Comparison of ENCODE assay signal across 11 mouse cellular contexts in genomic region chr1:155862967-155863366, GRCm38 (mm10). TPM values are rescaled to one million over a fixed set of nuclear protein-coding genes. Genes with fewer than 3 reads are reported as not detected.
DNase-seq lines count a peak whose midpoint lies in the region; ATAC-seq and TF ChIP-seq lines count a peak whose summit lies in the region.
"Had no signal": no experiment of that assay in that cellular context is flagged by ENCODE, and none has a peak within 500 bp of the region (broad histone marks: within the 10 kb centered on the region; RNA-seq: fewer than 3 reads in every experiment).

No protein-coding gene starts in this region.

- H3K36me3 ChIP-seq in heart, postnatal 0 days (replicated peaks; ENCODE audit: control insufficient read depth, insufficient read depth, low read length), result peaks cover 85% of the 10 kb centered on the region
- H3K36me3 ChIP-seq in heart, embryonic 10.5 days, result peaks cover 83% of the 10 kb centered on the region
- H3K36me3 ChIP-seq in splenic B cell, adult 2 months (ENCODE audit: control insufficient read depth, insufficient read depth, low read length, poor library complexity, severe bottlenecking), result peaks cover 24% of the 10 kb centered on the region

- H3K9me3 ChIP-seq in heart, postnatal 0 days (replicated peaks; ENCODE audit: control insufficient read depth, low read length), result no peaks in the 10 kb centered on the region
- H3K9me3 ChIP-seq in heart, embryonic 10.5 days, result no peaks in the 10 kb centered on the region
- H3K9me3 ChIP-seq: megakaryocyte, embryonic 14.5 days had no signal

- H3K27me3 ChIP-seq in heart, postnatal 0 days (ENCODE audit: control insufficient read depth, insufficient read depth, low read length), result no peaks in the 10 kb centered on the region
- H3K27me3 ChIP-seq in heart, embryonic 10.5 days (ENCODE audit: insufficient read depth, poor library complexity, severe bottlenecking), result no peaks in the 10 kb centered on the region
- no peaks in the 10 kb centered on the region for H3K27me3 ChIP-seq in splenic B cell, adult 2 months (ENCODE audit: control insufficient read depth, insufficient read depth, low read length, poor library complexity, severe bottlenecking)
- H3K27me3 ChIP-seq: megakaryocyte, embryonic 14.5 days had no signal

- WGBS in heart, postnatal 0 days, result 69% methylated on average over 4 of the region's 4 CpGs
- 59% methylated on average over 4 of the region's 4 CpGs for WGBS in heart, embryonic 10.5 days

- no peak for ATAC-seq in heart, postnatal 0 days (ENCODE audit: insufficient read depth, low read depth)

- no peaks in the 10 kb centered on the region for H3K4me1 ChIP-seq in heart, postnatal 0 days (ENCODE audit: control insufficient read depth, insufficient read depth)
- H3K4me1 ChIP-seq in heart, embryonic 10.5 days, result no peaks in the 10 kb centered on the region

- no peak overlapping the region for H3K27ac ChIP-seq in heart, postnatal 0 days (ENCODE audit: low read depth)
- no peak overlapping the region for H3K27ac ChIP-seq in heart, embryonic 10.5 days

- H3K4me3 ChIP-seq in heart, postnatal 0 days (ENCODE audit: low read depth, low read length), result no peak overlapping the region
- no peak overlapping the region for H3K4me3 ChIP-seq in heart, embryonic 10.5 days
- H3K4me3 ChIP-seq: megakaryocyte, embryonic 14.5 days had no signal

- no peak for DNase-seq in heart, postnatal 0 days (ENCODE audit: low spot score)
- DNase-seq in heart, embryonic 10.5 days (ENCODE audit: low spot score), result no peak
- peak; percentile 6 for DNase-seq in right cerebral cortex, postnatal 4 days
- DNase-seq in right cerebral cortex, postnatal 25 days, result no peak
- DNase-seq in embryo, embryonic 10.5 days (ENCODE audit: low spot score), result peak; percentile 29
- peak; percentile 33 for DNase-seq in splenic B cell, adult 2 months (ENCODE audit: low read depth, low spot score)
- no peak for DNase-seq in frontal cortex, postnatal 36 days (ENCODE audit: low spot score in 2 of 2)
- no peak for DNase-seq in neural tube, embryonic 10.5 days (ENCODE audit: extremely low spot score, low spot score)
- DNase-seq: kidney, postnatal 25 days had no signal

- no peak overlapping the region for H3K4me2 ChIP-seq in heart, postnatal 0 days (ENCODE audit: low read depth, low read length)
- H3K4me2 ChIP-seq: heart, embryonic 11.5 days had no signal

- no peak for TF ChIP-seq EP300 in heart, postnatal 0 days (IDR thresholded peaks at IDR 0.05; ENCODE audit: low read depth)

- TF ChIP-seq CTCF in heart, postnatal 0 days (IDR thresholded peaks at IDR 0.05; ENCODE audit: low read depth), result 0 out of 2 replicates have a peak, but pooled peaks have one; percentile 21

- no peak overlapping the region for H3K9ac ChIP-seq in heart, postnatal 0 days (replicated peaks; ENCODE audit: low read depth, low read length)

RNA-seq across cellular contexts. Expression of gene Qsox1, which starts 50.3 kb away (rescaled TPM):
- 58.2 and 64.8 TPM in 2 replicates for total RNA-seq in heart, postnatal 0 days (2014; rRNA removed; ENCODE audit: low replicate concordance)
- 28.1 and 33.2 TPM in 2 replicates for polyA plus RNA-seq in heart, postnatal 0 days (2015; fragmentation: Nextera tagmentation; extraction: Ambion mirVana)
- polyA plus RNA-seq in heart, embryonic 10.5 days (2016; fragmentation: Nextera tagmentation; extraction: Ambion mirVana), result 18.6 and 21.8 TPM in 2 replicates

Comparison
In these comparisons a context has a peak if more than half of its experiments do, and no peak if none do; other contexts are left out.
1. DNase-seq: peak in right cerebral cortex, postnatal 4 days (single experiment), embryo, embryonic 10.5 days (single experiment) and splenic B cell, adult 2 months (single experiment); none in heart, postnatal 0 days (single experiment), heart, embryonic 10.5 days (single experiment), right cerebral cortex, postnatal 25 days (single experiment), frontal cortex, postnatal 36 days (0 of 2) and neural tube, embryonic 10.5 days (single experiment).